Mouse (Mus musculus) bone marrow, adult 2 months (tissue): Measurements from ENCODE around the gene Lyrm2.

Experiments
- CTCF ChIP-seq: fragments of 200-500 bp; IDR thresholded peaks from 2 replicates; pipeline ENCODE4 v1.5.1; 2011; ENCODE audit warnings: low read length, control low read depth; ENCODE audit not compliant: control insufficient read depth, insufficient read depth
- POLR2A ChIP-seq: fragments of 200-500 bp; IDR thresholded peaks from 2 replicates; pipeline ENCODE4 v1.6.1; 2011; ENCODE audit warnings: low read depth, mild to moderate bottlenecking, control low read depth, low read length, borderline replicate concordance; ENCODE audit not compliant: control insufficient read depth

GRCm38 (mm10) chr4:32757430-32757829, 42.6 kb upstream of the Lyrm2 start:
- TF ChIP-seq POLR2A (no peak), CTCF (no peak)
